Mouse (Mus musculus) adrenal gland, postnatal 36 days (tissue): ENCODE results near the gene Ush2a. TPM values are rescaled to one million over a fixed set of nuclear protein-coding genes. Genes with fewer than 3 reads are reported as not detected.

Experiments used
- DNase-seq, 2 experiments: peaks; one replicate each; pipeline ENCODE4 v3.0.0; 2021; ENCODE audit warnings: mixed read lengths in 1 of 2
- long read RNA-seq, 2 experiments: library from polyadenylated mRNA; stranded (forward); transcript quantifications; one replicate each; pipeline ENCODE4 v2.0.0; 2021; ENCODE audit warnings: borderline sequencing depth in 2 of 2
- total RNA-seq, 2 experiments: library from RNA; stranded (reverse); gene quantifications; 2 replicates each; pipeline ENCODE4 v1.2.3; 2021

Ush2a gene
- under 1 TPM in 1 of 2 experiments, not detected in 1; 0.07 TPM for total RNA-seq
- long read RNA-seq, experiment 1 = 0 reads
- long read RNA-seq, experiment 2 = 0 reads

DNA sequence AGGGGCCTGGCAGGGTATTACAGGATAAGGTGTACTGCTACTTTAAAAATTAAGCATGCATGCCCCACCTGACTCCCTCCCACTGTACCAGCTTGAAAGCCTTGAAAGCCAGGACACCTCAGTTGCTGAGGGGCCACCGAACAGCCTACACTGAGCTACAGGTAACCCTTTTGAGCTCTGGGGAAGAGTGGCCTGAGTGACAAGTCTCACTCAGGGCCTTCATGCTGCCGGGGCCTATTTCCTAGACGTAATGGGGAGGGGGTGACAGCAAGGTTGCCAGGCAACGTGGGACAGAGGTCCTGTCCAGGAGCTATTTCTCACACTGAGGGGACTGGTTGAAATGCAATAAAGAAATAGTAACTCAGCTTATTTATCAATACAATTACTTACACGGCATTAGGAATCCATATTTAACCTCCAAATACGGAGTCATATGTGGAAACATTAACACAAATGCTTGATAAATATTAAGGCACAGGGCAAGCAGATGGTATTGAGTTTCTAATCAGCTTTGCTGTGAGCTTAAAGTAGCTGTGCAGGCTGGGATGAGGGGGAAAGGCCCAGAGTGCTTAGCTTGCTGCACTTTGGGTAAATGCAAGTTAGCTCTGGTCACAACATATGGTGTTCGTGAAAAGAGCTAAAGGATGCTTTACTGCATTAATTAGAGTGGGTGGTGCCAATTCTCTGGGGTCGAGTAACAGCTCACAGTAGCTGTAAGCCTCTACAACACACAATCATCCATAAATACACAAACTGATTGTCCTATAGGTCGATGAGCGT is at the start of gene Ush2a:
Gene Ush2a, plus strand, starts transcription at position 121 of the 780 bp plus-strand sequence.
- no peak for DNase-seq

- no peak for DNase-seq
Observed at GRCm38 (mm10) chr1:188214885-188215611, 46.8 kb upstream of the Ush2a start.

DNA sequence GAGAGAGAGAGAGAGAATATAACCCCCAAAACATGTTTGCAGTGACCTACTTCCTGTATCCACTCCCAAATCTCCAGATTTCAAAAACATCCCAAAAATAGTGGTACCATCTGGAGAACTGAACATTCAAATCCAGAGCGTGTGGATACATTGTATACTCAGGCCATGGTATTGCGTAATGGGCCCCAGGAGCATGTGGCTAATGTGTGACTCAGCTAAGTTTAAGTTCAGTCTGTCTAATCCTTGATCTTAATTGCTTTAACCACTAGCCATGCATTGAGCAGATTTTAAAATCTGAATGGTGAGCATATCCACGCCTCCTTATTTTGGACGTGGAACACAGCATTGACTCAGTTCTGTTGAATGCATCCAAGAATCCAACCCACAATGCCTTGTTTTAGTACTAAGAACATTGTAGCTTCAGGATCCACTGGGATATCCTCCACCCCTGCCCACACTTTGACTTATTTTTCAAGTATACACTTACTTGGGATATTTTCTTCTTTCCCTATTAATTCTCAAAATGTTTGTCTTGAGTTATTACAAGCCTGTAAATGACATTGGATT is 40.5 kb upstream of the Ush2a start:
- peak in 1 of 2 experiments; percentile 12 for DNase-seq

DNA sequence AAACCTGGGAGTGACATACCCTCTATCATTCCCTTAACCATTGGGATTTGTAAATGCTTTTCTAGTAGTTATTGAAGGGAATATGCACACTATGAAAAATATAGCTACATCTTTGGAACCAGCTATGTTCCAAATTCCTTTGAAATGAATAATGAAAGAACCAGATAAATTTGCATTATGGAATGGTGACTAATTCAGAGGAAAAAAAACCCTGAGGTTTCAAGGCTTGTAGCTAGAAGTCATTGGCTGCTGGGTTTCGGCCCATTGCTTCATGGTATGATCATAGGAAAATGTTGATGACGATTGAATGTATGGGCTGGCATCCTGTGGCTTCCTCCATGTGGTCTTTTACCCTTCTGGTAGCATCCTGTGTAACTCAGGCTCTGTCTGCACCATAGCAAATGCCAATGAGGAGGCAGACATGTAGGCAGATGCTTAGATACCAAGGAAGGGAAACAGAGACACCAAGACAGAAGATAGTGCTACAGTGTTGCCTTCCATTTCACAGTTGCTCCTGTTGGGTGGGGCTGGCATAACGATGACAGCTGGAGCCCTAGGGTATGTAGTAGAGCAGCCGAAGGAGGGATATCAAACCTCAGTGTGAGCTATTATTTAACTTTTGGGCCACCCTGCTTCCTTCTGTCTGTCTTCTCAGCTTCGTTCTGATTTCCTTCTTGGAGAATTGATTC is 28.6 kb upstream of the Ush2a start:
- no peak for DNase-seq

- no peak for DNase-seq
Observed at GRCm38 (mm10) chr1:188238636-188239035, 23.2 kb upstream of the Ush2a start.

DNA sequence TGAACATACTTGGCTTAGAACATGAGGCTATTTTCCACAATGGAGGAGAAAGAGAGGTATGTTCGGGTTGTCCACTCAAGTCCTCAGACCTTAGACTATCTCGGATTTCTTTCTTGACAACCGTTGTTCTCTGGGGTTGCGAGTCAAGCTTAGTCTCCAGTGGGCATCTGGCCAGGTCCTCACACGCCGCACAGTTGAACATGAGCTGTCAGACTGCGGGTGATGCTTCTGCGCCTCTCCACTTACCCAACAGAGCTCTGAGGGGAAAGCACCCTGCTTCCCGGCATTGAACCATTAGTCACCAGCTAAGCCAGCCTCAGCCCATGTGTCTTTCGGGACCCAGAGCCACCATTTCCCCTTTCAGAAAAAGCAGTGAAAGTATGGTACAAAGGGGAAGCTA is 20.1 kb upstream of the Ush2a start:
- DNase-seq = no peak

DNA sequence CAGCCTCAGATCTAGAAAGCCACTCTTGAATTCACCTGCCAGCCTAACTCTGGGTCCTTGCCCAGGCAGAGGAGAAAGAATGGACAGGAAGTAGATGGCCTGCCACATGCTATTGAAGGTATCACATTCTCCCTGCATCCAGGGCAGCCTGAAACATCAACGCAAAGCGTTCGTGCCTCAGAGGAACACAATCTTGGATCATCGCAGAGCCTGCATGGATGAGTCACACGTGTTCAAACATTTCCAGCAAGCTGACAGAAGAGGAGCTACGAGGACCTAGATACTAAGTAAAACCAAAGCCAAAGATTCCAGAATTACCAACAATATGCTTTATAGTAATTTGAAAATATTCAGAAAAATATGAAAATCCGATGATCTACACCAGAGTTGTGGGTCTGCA is 4.3 kb upstream of the Ush2a start:
- peak in 1 of 2 experiments; percentile 11 for DNase-seq

DNA sequence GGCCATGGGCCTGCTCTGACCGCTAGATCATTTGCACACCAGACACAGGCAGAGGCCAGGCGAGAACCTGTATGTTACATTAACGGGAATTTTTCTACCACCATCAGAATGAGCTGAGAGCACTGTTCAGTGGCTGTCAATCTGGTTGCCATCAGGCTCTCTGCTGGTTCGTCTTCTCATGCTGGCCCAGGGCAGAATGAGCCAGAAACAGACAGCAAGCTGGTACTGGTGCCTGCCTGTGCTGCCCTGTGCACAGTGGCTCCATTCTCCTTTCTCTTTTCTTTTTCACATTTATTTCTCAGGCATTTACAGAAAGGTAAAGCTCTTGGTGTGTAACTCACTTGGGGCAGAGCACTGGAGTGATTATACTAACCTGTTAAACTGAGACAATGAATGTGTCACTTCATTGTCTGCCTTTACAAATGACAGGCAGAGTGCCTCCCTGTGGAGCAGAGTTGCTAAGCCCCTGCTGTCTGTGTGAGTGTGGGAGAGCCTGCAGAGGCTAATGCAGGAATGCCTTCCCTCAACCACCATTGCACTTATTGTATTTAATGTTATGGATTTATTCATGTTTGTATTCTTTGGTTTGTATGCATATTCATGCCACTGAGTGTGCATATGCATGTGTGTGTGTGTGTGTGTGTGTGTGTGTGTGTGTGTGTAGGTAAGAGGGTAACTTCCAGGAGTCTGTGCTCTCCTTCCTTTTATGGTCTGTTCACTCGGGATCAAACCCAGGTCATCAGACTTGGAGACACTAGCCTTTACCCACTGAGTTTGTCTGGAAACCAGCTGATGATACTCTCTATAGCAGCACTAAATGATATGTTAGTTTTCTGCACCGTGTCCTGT is 1.3 kb upstream of the Ush2a start:
- no peak for DNase-seq

GRCm38 (mm10) chr1:188267127-188267722 is 5.4 kb downstream of the Ush2a start:
- DNase-seq = no peak

GRCm38 (mm10) chr1:188269071-188269470 is 7.2 kb downstream of the Ush2a start:
- DNase-seq = no peak

GRCm38 (mm10) chr1:188313303-188313702 is 51.5 kb downstream of the Ush2a start:
- DNase-seq = no peak

GRCm38 (mm10) chr1:188316574-188316973 is 54.8 kb downstream of the Ush2a start:
- no peak for DNase-seq

DNA sequence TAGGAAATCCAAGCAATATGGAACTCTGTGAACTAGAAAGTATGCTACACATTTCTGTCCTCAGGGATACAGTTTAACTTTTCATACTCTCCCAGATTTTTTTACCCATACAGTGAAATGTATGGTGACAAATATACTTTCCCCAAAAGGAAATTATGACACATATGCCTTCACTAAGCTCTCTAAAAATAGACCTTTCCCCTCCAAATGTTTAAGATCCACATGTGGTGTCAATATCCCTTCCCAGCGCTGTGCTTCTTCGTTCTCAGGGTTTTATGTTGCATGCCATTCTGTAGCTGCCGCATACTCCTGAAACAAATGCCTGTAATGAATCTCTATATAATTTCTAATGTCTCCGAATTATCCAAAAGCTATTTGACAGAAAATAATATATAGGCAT is 58.4 kb downstream of the Ush2a start:
- DNase-seq = no peak

DNA sequence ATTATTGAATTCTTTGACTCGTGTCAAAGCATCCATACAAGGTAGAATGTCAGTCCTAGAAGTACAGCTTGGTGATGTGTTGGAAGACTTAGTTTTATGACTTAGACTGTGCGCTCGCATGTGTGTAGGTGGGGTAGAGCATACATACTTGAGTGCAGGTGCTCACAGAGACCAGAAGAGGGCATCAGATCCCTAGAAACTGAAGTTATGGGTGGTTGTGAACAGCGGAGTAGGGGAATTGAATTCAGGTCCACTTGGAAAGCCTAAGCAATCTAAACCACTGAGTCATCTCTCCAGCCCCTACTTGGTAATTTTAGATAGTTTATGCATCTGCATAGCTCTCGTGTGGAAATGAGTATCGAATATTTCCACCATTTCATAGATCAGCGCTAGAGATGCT is 59.7 kb downstream of the Ush2a start:
- DNase-seq = peak in 1 of 2 experiments; percentile 1

- no peak for DNase-seq
Observed at GRCm38 (mm10) chr1:188330406-188330805, 68.6 kb downstream of the Ush2a start.

DNA sequence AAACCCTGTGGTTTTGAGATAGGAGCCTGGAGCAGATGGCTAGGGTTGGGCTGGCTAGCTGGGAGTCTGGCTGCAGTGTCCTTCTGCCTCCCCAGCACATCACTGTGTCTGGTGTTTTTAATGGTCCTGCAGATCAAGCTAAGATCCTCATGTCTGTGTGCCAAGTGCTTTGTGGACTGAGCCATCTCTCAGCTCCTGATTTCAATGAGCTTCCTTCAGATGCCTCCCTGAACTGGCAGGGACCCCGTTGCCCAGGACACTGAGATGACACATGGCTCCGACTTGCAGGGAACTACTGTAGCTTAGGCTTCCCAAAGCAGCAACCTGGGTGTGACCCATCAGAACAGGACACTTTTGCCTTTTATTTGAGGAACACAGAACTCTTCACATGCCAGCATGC is 72.1 kb downstream of the Ush2a start:
- no peak for DNase-seq

GRCm38 (mm10) chr1:188347762-188348161 is 85.9 kb downstream of the Ush2a start:
- no peak for DNase-seq

DNA sequence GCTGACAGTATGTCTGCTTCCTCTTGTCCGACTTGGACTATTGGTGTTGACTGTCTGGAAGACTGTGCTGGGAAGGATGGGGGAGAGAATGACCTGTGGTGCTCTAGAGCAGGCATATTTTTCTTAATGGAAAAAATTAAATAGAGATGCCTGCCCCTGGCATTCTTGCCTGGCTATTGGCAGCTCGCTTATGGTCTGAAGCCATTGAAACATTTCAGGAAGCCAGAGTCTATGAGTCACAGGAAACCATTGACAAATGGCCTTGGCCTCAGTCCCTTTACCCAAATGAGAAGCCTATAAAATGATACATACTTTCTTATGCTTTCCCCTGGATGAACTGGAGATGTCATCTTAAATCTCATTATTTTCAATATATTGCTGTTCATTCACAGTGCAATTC is 92.9 kb downstream of the Ush2a start:
- DNase-seq = peak; percentile 31 to 35

GRCm38 (mm10) chr1:188363548-188363947 is 101.7 kb downstream of the Ush2a start:
- peak; percentile 74 to 85 for DNase-seq

- no peak for DNase-seq
Observed at GRCm38 (mm10) chr1:188385180-188385579, 123.4 kb downstream of the Ush2a start.

GRCm38 (mm10) chr1:188385733-188386261 is 124.0 kb downstream of the Ush2a start:
- DNase-seq = no peak
